Mouse (Mus musculus) ovary, postnatal 36 days (tissue): Measurements from ENCODE around the gene Bloc1s5.
A peak's percentile ranks its signal among the peaks of the same experiment; 100 is the strongest.

ENCODE experiments used
- DNase-seq: peaks from one replicate; pipeline ENCODE4 v3.0.0; 2022; ENCODE audit warnings: low spot score, mixed read lengths

Gene Bloc1s5

GRCm38 (mm10) chr13:38565245-38565644, 69.7 kb downstream of the Bloc1s5 start:
- no peak for DNase-seq

- DNase-seq = no peak
Measured at GRCm38 (mm10) chr13:38554611-38555010, 80.3 kb downstream of the Bloc1s5 start.

- no peak for DNase-seq
Measured at GRCm38 (mm10) chr13:38554210-38554609, 80.7 kb downstream of the Bloc1s5 start.

GRCm38 (mm10) chr13:38548681-38549080, 86.2 kb downstream of the Bloc1s5 start:
- no peak for DNase-seq

- DNase-seq = no peak
Measured at GRCm38 (mm10) chr13:38547717-38548116, 87.2 kb downstream of the Bloc1s5 start.

- no peak for DNase-seq
Measured at GRCm38 (mm10) chr13:38546754-38547153, 88.2 kb downstream of the Bloc1s5 start.

- DNase-seq = peak; percentile 17
Measured at GRCm38 (mm10) chr13:38545460-38545859, 89.4 kb downstream of the Bloc1s5 start.

- DNase-seq = no peak
Measured at GRCm38 (mm10) chr13:38544769-38545445, 90.0 kb downstream of the Bloc1s5 start.

GRCm38 (mm10) chr13:38543455-38544125, 91.3 kb downstream of the Bloc1s5 start:
- no peak for DNase-seq
